Mouse (Mus musculus): ENCODE results near the gene Araf.
A peak's percentile ranks its signal among the peaks of the same experiment; 100 is the strongest.

The Araf gene

DNA sequence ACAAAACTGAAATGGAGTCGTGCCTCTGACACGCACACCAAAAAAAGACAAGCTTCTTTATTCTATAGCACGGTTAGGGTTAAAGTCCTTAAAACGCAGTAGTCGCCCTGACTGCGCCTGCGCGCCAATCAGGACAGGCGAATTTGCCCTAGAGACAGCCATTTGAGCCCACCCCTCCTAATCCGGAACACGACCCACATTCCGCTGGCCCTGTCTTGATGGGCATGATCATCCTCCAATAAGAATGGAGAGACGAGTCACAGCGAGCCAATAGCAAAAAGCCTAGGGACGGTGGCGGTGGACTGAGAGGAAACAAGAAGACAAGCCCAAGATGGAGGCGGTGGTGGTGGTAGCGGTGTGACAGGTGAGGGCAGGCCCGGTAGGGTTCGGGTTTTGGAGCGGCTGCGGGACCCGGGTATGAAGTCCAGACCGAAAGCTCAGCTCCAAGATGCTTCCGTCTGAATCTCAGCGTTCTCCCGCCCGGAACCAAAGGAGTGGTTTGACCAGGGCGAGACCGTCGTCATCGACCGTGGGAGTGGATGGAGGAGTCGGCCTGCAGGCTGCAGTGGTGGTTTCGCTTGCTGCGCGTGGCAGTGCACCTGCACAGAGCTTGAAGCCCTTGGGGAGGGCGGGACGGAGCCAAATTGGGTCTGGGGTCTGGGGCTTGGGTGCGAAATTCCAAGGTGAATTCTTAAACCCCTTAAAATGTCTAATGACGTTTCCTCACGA lies 50.8 kb downstream of the Araf start:
- peak; percentile 64 to 85 for DNase-seq (ENCODE audit: low spot score in 2 of 2)

DNA sequence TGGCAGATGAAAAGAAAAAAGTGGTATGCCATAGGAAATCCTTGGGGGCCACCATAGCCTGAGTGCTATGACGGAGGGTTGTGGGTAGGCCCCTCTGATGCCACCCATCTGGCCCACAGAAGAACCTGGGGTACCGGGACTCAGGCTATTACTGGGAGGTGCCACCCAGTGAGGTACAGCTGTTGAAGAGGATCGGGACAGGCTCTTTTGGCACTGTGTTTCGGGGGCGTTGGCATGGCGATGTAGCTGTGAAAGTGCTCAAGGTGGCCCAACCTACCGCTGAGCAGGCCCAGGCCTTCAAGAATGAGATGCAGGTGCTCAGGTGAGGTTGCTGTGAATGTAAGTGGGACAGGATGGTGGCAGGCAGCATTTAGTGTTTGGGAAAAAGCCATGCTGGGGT lies 56.2 kb downstream of the Araf start:
- no peak for DNase-seq (ENCODE audit: low spot score in 2 of 2)

DNA sequence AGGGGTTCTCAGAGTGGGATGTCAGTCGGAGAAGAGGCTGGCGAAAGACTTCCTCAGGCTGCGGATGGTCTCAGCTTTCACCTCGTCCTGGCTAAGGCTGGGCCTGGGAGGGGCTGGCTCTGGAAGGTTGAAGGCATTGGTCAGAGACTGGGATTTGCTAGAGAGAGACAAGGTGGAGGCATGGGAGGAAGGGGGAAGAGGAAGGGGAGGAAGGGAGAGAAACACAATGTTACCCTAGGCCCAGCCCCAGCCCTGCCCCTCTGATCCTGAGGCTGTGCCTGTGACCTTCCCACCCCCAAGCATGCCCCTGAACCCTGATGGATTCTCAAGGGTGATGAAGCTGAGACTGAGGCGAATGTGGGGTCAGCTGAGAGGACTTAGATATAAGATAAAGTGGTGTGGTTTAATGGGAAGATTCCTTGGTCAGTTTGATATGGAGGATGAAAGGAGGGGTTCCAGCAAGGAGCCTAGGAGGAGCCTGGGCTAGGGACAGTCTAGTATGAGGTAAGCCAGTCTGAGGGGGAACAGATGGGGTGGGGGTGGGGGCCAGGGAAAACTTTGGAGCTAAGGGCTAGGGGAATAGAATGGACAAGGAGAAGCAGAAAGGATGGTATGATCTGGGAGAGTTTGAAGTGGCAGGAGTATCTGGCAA lies 64.0 kb downstream of the Araf start:
- no peak for DNase-seq (ENCODE audit: low spot score in 2 of 2)

DNA sequence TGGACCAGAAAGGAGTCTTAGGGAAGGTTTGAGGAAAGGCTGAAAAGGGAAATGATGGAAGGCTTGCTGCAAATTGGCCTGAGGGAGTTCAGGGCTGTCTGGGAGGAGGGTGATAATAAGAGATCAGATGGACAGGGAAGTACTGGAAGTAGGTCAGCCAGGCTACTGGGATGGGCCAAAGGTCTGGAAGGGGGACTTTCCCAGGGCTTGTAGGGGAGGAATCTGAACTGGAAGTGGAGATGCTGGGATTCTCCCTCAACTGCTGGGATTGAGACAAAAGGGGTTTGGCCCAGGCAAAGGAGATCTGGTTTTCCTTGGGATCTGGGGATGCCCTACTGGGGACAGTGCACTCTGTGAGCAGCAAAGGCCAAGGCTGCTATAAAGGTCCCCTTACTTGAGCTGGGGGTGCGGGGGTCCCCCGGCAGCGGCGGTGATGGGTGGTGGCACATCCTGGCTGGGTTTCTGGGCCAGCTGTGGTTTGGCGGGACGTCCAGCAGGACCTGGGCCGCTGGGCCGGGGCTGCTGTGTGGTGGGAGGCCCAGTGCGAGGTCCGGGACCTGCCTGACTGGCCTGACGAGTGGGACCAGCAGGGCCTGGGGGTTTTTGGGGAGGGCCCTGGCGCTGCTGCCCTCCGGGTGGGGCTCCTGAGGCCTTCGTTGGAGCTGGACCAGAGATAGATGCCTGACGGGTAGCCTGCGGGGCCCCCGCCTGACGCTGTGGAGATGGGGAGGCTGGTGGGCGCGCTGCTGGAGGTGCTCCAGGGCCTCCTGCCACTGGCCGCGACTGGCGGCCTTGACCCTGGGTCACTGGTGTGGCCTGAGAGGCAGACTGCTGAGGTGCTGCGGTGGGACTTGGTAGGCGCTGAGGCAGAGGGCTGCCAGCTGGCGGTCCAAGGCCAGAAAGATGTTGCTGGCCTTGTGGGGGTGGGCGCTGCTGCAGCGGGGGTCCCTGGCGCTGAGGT lies 64.8 kb downstream of the Araf start:
- DNase-seq (ENCODE audit: low spot score in 2 of 2), result no peak

DNA sequence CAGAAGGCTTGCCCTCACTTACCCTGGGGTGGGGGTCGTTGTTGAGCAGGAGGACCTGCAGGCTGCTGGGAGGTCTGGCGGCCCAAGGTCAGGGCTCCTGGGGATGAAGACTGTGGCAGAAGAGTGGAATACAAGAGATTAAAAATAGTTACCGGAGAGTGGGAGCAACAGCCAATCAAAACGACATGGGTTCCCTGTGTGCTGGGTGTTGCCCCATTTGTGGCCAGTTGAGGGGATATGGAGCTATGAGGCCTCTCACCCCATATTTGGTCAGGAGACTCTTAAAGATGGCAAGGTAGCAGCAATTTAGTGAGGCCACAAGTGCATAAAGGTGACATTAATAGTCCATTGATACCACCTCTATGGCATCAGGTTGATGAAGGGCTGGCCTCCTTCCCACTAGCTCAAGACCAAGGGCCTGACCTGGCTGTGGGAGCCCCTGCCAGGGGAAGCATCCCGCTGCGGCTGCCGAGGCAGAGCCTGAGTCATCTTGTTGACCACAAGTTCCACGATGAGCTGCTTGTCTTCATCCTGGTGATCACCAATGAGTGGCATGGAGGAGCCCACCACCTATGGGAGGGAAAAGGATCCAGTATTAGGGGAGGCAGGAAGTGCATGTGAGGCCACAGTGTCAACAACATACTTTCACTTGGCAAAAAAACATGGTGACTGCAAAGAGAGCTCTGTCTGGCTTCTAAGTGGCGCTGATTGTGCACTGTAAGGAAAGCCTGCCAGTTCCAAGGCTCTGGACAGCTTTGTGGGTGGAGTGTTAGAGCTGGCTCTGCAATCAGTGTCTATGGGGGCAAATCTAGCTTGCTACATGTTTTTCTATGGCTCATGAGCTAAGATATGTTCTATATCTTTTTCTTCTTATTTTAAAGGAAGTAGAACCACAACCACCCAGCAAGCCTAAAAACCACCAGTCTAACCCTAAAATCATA lies 65.8 kb downstream of the Araf start:
- DNase-seq (ENCODE audit: low spot score in 2 of 2), result no peak

DNA sequence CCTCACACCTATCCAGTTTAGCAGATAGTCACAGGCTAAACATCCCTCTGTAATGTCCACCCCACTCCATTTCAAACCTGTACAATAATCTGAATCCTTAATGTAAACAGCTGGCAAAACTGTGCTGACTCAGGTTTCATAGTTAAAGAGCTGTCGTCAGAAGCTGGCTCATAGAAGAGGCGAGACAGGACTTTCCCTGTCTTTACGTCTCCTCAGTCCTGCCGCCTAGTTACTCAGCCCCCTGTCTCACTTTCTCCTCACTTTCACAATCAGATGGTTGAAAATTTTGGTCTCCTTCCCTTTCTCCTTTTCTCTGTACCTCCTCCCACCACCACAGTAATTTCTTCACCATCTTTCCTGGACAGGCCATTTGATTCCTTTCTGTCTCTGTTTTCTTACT lies 70.5 kb downstream of the Araf start:
- DNase-seq (ENCODE audit: low spot score in 2 of 2), result no peak

DNA sequence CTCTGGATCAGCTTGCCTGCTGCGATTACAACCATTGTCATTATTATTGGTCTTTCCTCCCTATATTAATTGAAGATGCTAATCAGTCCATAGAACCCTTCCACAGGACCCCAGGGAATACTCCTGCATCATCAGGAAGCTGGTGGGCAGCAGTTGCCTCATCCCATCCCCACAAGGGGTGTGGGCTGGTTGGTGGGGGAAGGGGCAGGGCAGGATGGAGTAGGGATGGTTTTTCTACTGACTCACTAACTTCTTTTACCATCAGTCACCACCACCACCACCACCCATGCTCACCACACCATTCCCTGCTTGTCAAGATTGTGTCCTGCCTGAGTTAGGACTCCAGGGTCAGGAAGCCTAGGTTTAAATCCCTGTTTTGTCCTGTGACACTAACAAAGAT lies 71.6 kb downstream of the Araf start:
- DNase-seq (ENCODE audit: low spot score in 2 of 2), result no peak

DNA sequence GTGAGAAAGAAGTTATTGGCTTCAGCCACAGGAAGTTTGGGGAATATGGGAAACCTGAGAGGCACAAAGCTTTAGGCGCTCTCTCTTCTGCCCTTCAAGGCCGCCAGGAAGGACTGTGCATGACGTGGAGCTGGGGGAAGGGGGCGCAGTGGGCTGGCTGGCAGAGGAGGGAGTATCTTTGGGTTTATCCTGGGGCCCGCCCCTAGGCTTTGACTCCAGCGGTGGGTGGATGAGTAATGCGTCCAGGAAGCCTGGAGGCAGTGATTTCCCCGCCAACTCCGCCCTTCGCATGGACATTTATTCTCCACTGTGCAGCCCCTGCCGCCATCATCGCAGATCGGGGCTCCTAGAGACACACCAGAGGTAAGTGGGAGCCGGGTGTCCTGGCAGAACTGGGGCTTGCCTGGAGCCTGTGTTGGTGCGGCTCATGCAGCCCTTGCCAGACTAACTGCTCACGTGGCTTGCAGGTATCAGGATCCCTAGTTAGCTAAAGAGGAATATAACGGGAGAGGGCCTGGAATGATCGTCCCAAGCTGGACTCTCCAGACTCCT lies 72.4 kb downstream of the Araf start, which contains the start of gene Timp1:
Gene Timp1, plus strand, starts transcription at position 205 of the 552 bp plus-strand sequence.
- DNase-seq (ENCODE audit: low spot score in 2 of 2), result no peak

DNA sequence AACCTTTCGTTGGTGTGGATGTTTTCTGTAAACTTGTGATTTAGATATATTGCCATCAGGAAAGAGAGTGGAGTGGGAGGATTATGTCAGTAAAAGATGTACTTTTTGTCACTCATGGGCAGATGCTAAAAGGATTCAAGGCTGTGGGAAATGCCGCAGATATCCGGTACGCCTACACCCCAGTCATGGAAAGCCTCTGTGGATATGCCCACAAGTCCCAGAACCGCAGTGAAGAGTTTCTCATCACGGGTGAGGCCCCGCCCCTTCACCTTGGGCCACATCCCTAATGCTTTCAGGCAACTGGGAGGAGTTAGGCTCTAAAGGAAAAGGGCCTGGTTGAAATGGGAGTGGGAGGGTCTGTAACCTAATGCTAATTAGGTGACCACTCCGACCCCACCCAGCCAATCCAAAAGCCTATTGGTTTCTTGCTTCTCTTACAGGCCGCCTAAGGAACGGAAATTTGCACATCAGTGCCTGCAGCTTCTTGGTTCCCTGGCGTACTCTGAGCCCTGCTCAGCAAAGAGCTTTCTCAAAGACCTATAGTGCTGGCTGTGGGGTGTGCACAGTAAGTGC lies 75.4 kb downstream of the Araf start:
- DNase-seq (ENCODE audit: low spot score in 2 of 2), result no peak

DNA sequence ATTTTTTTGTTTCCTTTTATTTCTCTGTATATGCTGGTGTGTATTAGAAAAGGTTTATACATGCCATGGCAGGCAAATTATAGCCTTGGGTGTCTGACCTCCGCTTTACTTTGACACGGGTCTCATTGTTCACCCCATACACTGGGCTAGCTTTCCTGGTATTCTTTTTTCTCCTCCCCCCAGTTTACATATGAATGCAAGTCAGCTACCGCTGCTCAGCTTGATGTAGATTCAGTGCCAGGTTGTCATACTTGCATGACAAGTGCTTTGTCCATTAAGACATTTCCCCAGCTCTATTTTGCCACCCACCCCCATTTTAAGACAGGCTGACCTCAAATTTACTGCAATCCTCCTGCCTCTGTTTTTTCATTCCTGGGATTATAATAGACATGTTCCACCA lies 77.6 kb downstream of the Araf start:
- no peak for DNase-seq (ENCODE audit: low spot score in 2 of 2)

DNA sequence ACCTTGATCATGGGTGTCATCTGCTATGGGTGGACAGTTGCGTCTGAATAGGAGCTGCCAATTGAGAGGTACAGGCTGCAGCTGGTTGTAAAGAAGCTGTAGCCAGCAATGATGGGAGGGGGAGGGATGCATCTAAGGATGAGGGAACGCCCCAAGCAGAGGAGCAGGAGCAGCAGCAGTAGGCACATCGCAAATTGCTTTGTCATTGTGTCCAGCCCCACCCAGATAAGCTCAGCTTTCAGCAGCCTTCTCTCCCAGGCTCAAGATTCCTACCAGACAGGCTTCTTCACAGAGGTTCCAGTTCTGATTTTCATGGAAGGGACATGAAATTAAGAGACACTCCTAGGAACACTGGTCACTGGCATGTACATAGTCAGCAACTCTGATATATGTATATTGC lies 112.5 kb downstream of the Araf start:
- no peak for DNase-seq (ENCODE audit: low spot score in 2 of 2)

Data from spleen, postnatal 10 days (tissue).